Mouse (Mus musculus) right cerebral cortex, postnatal 14 days (tissue): Measurements from ENCODE around the gene Ltbp4.

Experiments used
- DNase-seq: peaks from one replicate; pipeline ENCODE4 v3.0.0; 2022

The Ltbp4 gene

GRCm38 (mm10) chr7:27337175-27337853 lies at the start of gene Ltbp4:
Gene Ltbp4 (minus strand): TSS chr7:27337692.
- DNase-seq = peak; percentile 42

GRCm38 (mm10) chr7:27384731-27385130 lies 47.2 kb upstream of the Ltbp4 start:
- peak; percentile 72 for DNase-seq

GRCm38 (mm10) chr7:27384134-27384533 lies 46.6 kb upstream of the Ltbp4 start:
- DNase-seq = no peak

GRCm38 (mm10) chr7:27383233-27383632 lies 45.7 kb upstream of the Ltbp4 start:
- no peak for DNase-seq

- DNase-seq = no peak
These were observed 44.1 kb upstream of the Ltbp4 start for GRCm38 (mm10) chr7:27381560-27381959.

- no peak for DNase-seq
These were observed 43.5 kb upstream of the Ltbp4 start for GRCm38 (mm10) chr7:27381009-27381408.

- no peak for DNase-seq
These were observed 42.3 kb upstream of the Ltbp4 start for GRCm38 (mm10) chr7:27379836-27380235.

GRCm38 (mm10) chr7:27378431-27378830 lies 40.9 kb upstream of the Ltbp4 start:
- peak; percentile 61 for DNase-seq

GRCm38 (mm10) chr7:27375274-27375673 lies 37.8 kb upstream of the Ltbp4 start:
- DNase-seq = peak; percentile 68

- no peak for DNase-seq
These were observed 34.4 kb upstream of the Ltbp4 start for GRCm38 (mm10) chr7:27371715-27372462.

GRCm38 (mm10) chr7:27369111-27369510 lies 31.6 kb upstream of the Ltbp4 start:
- DNase-seq = no peak

GRCm38 (mm10) chr7:27367976-27368375 lies 30.5 kb upstream of the Ltbp4 start:
- no peak for DNase-seq

GRCm38 (mm10) chr7:27366082-27366844 lies 28.8 kb upstream of the Ltbp4 start:
- DNase-seq = peak; percentile 50

GRCm38 (mm10) chr7:27364379-27364778 lies 26.9 kb upstream of the Ltbp4 start:
- no peak for DNase-seq

GRCm38 (mm10) chr7:27361283-27361946 lies 23.9 kb upstream of the Ltbp4 start:
- DNase-seq = peak; percentile 100

GRCm38 (mm10) chr7:27360749-27361148 lies 23.3 kb upstream of the Ltbp4 start:
- DNase-seq = no peak

- DNase-seq = no peak
These were observed 22.3 kb upstream of the Ltbp4 start for GRCm38 (mm10) chr7:27359706-27360358.

GRCm38 (mm10) chr7:27359162-27359561 lies 21.7 kb upstream of the Ltbp4 start:
- no peak for DNase-seq

GRCm38 (mm10) chr7:27357595-27357978 lies 20.1 kb upstream of the Ltbp4 start:
- no peak for DNase-seq

- DNase-seq = no peak
These were observed 19.5 kb upstream of the Ltbp4 start, which contains the start of gene Gm20479 for GRCm38 (mm10) chr7:27356861-27357594. Gene Gm20479 (minus strand): TSS chr7:27357419.

- no peak for DNase-seq
These were observed 18.8 kb upstream of the Ltbp4 start for GRCm38 (mm10) chr7:27356248-27356647.
